Mouse (Mus musculus): ENCODE results near the gene Gsg1l. TPM values are rescaled to one million over a fixed set of nuclear protein-coding genes. Genes with fewer than 3 reads are reported as not detected.

The Gsg1l gene
- polyA plus RNA-seq, 1 experiment = 0.20 TPM

DNA sequence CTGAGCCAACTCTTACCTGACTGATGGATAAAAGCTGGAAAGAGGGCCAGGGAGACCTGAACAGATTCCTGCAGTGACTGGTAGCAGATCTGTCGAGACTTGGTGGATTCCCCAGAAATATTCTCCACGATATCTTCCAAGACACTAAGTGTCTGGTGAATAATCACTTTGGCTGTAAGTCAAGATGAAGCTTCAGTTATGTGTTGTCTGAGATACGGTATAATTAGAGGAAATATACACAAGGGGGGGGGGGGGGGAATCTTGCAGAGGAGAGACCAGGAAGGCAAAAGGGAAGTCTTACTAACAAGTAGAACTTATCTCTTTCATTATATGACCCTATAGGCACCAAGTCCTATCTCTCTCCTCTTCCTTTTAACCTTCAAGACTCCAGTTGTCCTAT, 27.7 kb upstream of the Gsg1l start:
- no peak for TF ChIP-seq CTCF (IDR thresholded peaks at IDR 0.05; ENCODE audit: extremely low read depth, insufficient read length, insufficient replicate concordance, low read depth, low read length)
- TF ChIP-seq POLR2A (IDR thresholded peaks at IDR 0.05; ENCODE audit: low read depth, low read length) = no peak
- no peak overlapping the region for H3K27ac ChIP-seq (ENCODE audit: insufficient read depth, low read depth, low read length)
- 80% methylated on average over 3 of the region's 3 CpGs for WGBS
- no peaks in the 10 kb centered on the region for H3K4me1 ChIP-seq (ENCODE audit: control insufficient read depth, insufficient read depth, insufficient read length, low read length)
- H3K27me3 ChIP-seq (ENCODE audit: control insufficient read depth, insufficient read depth, low read length) = no peaks in the 10 kb centered on the region
- H3K4me3 ChIP-seq (ENCODE audit: low read depth, low read length) = no peak overlapping the region
- peaks cover 67% of the 10 kb centered on the region for H3K36me3 ChIP-seq (ENCODE audit: control insufficient read depth, insufficient read depth, low read length)

- 95% methylated on average over 11 of the region's 11 CpGs for WGBS
- no peaks in the 10 kb centered on the region for H3K27me3 ChIP-seq (ENCODE audit: control insufficient read depth, insufficient read depth, low read length)
Observed at GRCm38 (mm10) chr7:126100440-126100839, 18.2 kb upstream of the Gsg1l start.

DNA sequence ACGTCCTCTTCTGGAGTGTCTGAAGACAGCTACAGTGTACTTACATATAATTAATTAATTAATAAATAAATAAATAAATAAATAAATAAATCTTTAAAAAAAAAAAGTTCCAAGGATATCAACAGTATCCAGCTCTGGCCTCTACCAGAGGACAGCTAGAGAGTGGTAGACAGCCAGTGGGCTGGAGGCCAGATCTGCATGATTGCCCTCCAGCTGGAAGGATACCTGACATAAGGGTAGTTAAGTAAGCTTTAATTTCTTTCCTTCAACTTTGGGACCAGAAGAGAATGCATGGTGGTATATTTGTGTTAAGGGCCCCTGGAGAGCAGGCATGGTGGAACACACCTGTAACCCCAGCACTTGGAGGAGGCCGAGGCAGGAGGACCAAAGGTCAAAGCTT, 17.6 kb upstream of the Gsg1l start:
- 73% methylated on average over 2 of the region's 2 CpGs for WGBS
- Histone ChIP-seq H3K4me1 (ENCODE audit: control insufficient read depth, insufficient read depth, insufficient read length, low read length) (no peaks in the 10 kb centered on the region), H3K36me3 (ENCODE audit: control insufficient read depth, insufficient read depth, low read length) (peaks cover 40% of the 10 kb centered on the region), H3K27ac (ENCODE audit: insufficient read depth, low read depth, low read length) (no peak overlapping the region), H3K4me3 (ENCODE audit: low read depth, low read length) (no peak overlapping the region), H3K27me3 (ENCODE audit: control insufficient read depth, insufficient read depth, low read length) (no peaks in the 10 kb centered on the region)
- no peak for TF ChIP-seq POLR2A (IDR thresholded peaks at IDR 0.05; ENCODE audit: low read depth, low read length)

More at GRCm38 (mm10) chr7:126100440-126100839, 18.2 kb upstream of the Gsg1l start:
- TF ChIP-seq POLR2A (IDR thresholded peaks at IDR 0.05; ENCODE audit: low read depth, low read length) (no peak), CTCF (IDR thresholded peaks at IDR 0.05; ENCODE audit: extremely low read depth, insufficient read length, insufficient replicate concordance, low read depth, low read length) (no peak)
- H3K27ac ChIP-seq (ENCODE audit: insufficient read depth, low read depth, low read length) = no peak overlapping the region
- no peak overlapping the region for H3K4me3 ChIP-seq (ENCODE audit: low read depth, low read length)
- H3K36me3 ChIP-seq (ENCODE audit: control insufficient read depth, insufficient read depth, low read length) = peaks cover 44% of the 10 kb centered on the region
- H3K4me1 ChIP-seq (ENCODE audit: control insufficient read depth, insufficient read depth, insufficient read length, low read length) = no peaks in the 10 kb centered on the region

DNA sequence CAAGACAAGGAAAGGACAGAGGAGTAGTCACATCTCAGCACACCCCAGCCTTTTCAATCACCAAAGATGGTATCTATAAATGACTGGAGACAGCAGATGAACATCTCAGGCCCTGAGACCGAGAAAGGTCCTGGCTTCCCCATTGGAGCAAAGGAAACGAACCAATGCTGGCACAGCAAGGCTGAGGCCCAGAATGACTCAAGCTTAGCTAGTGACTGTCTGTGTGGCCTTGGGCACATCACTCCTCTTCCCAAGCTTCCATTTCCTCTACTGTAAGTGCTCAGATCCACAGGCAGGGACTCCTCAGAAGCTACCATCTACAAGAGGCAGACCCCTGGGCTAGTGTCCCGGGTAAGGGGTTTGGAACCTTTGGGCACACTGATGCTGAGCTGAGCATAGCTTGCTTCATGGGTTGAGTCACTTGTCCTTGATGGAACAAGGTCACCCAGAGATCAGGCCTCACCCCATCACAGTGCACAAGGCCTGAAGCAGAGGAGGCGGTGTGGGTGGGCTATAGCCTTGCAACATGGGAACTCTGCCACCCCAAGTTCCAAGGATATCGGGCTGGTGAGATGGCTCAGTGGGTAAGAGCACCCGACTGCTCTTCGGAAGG, 17.1 kb upstream of the Gsg1l start:
- H3K27me3 ChIP-seq (ENCODE audit: control insufficient read depth, insufficient read depth, low read length) = no peaks in the 10 kb centered on the region
- peaks cover 34% of the 10 kb centered on the region for H3K36me3 ChIP-seq (ENCODE audit: control insufficient read depth, insufficient read depth, low read length)
- no peaks in the 10 kb centered on the region for H3K4me1 ChIP-seq (ENCODE audit: control insufficient read depth, insufficient read depth, insufficient read length, low read length)
- no peak for TF ChIP-seq POLR2A (IDR thresholded peaks at IDR 0.05; ENCODE audit: low read depth, low read length)
- TF ChIP-seq CTCF (IDR thresholded peaks at IDR 0.05; ENCODE audit: extremely low read depth, insufficient read length, insufficient replicate concordance, low read depth, low read length) = no peak
- H3K4me3 ChIP-seq (ENCODE audit: low read depth, low read length) = no peak overlapping the region
- H3K27ac ChIP-seq (ENCODE audit: insufficient read depth, low read depth, low read length) = no peak overlapping the region
- WGBS = 94% methylated on average over 7 of the region's 7 CpGs

DNA sequence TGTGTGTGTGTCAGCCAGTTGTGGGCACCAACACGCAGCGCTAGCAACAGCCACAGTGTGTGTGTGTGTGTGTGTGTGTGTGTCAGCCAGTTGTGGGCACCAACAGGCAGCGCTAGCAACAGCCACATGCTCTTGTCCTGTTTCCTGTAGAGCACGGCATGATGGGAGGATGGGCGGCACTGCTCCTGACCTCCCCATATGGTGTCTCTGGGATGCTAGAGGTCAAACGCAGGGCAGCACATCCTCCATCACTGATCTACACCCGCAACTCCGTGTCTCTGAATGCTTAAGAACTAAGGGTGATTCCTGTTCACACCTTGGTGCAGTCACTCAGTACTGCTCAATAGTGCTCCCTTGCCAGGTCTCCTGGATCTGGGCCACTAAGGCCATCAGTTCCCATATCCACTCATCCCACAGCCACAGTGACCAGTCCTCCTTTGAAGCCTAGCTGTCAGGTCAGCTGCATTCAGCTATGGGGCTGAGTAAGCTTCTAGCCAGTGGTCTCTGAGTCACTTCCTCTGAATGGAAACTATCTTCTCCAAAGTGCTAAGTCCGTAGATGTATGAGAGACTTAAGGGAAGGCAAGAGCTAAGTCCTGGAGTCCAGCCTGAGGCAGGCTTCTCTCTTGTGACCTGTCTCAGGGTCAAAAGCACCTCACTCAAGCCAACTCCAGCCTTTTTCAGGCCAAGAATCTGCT, 15.2 kb upstream of the Gsg1l start:
- 92% methylated on average over 9 of the region's 9 CpGs for WGBS
- no peak overlapping the region for H3K27ac ChIP-seq (ENCODE audit: insufficient read depth, low read depth, low read length)

GRCm38 (mm10) chr7:126096596-126096995, 14.4 kb upstream of the Gsg1l start:
- H3K36me3 ChIP-seq (ENCODE audit: control insufficient read depth, insufficient read depth, low read length) = peaks cover 18% of the 10 kb centered on the region
- H3K4me1 ChIP-seq (ENCODE audit: control insufficient read depth, insufficient read depth, insufficient read length, low read length) = no peaks in the 10 kb centered on the region
- TF ChIP-seq POLR2A (IDR thresholded peaks at IDR 0.05; ENCODE audit: low read depth, low read length) (no peak), CTCF (IDR thresholded peaks at IDR 0.05; ENCODE audit: extremely low read depth, insufficient read length, insufficient replicate concordance, low read depth, low read length) (no peak)
- H3K27ac ChIP-seq (ENCODE audit: insufficient read depth, low read depth, low read length) = no peak overlapping the region
- no peaks in the 10 kb centered on the region for H3K27me3 ChIP-seq (ENCODE audit: control insufficient read depth, insufficient read depth, low read length)
- no peak overlapping the region for H3K4me3 ChIP-seq (ENCODE audit: low read depth, low read length)
- 70% methylated on average over 5 of the region's 5 CpGs for WGBS

More for the DNA sequence above, 15.2 kb upstream of the Gsg1l start:
- Histone ChIP-seq H3K27me3 (ENCODE audit: control insufficient read depth, insufficient read depth, low read length) (no peaks in the 10 kb centered on the region), H3K4me1 (ENCODE audit: control insufficient read depth, insufficient read depth, insufficient read length, low read length) (no peaks in the 10 kb centered on the region), H3K4me3 (ENCODE audit: low read depth, low read length) (no peak overlapping the region), H3K36me3 (ENCODE audit: control insufficient read depth, insufficient read depth, low read length) (peaks cover 25% of the 10 kb centered on the region)
- no peak for TF ChIP-seq CTCF (IDR thresholded peaks at IDR 0.05; ENCODE audit: extremely low read depth, insufficient read length, insufficient replicate concordance, low read depth, low read length)
- TF ChIP-seq POLR2A (IDR thresholded peaks at IDR 0.05; ENCODE audit: low read depth, low read length) = no peak

DNA sequence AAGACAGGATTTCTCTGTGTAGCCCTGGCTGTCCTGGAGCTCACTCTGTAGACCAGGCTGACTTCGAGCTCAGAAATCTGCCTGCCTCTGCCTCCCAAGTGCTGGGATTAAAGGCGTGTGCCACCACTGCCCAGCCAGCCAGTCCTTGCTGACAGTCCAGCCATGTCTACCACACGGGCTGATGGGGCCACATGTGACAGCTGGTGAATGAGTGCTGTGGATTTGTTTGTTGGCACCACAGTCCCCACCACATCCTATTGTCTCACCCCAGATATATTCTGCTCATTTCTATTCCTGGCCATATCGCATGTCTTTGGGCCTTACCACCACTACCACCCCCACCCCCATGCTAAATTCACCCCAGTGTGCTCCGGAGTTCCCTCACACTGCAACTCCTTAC, 12.5 kb upstream of the Gsg1l start:
- no peaks in the 10 kb centered on the region for H3K27me3 ChIP-seq (ENCODE audit: control insufficient read depth, insufficient read depth, low read length)
- 81% methylated on average over 5 of the region's 5 CpGs for WGBS
- no peak overlapping the region for H3K27ac ChIP-seq (ENCODE audit: insufficient read depth, low read depth, low read length)
- H3K36me3 ChIP-seq (ENCODE audit: control insufficient read depth, insufficient read depth, low read length) = peaks cover 6% of the 10 kb centered on the region; the same call in 1 of the 2 replicates
- H3K4me3 ChIP-seq (ENCODE audit: low read depth, low read length) = no peak overlapping the region
- TF ChIP-seq CTCF (IDR thresholded peaks at IDR 0.05; ENCODE audit: extremely low read depth, insufficient read length, insufficient replicate concordance, low read depth, low read length) (no peak), POLR2A (IDR thresholded peaks at IDR 0.05; ENCODE audit: low read depth, low read length) (no peak)
- no peaks in the 10 kb centered on the region for H3K4me1 ChIP-seq (ENCODE audit: control insufficient read depth, insufficient read depth, insufficient read length, low read length)

Measured in small intestine, adult 2 months (tissue).